Mouse (Mus musculus): ENCODE measurements around the gene Klrg1.

DNA sequence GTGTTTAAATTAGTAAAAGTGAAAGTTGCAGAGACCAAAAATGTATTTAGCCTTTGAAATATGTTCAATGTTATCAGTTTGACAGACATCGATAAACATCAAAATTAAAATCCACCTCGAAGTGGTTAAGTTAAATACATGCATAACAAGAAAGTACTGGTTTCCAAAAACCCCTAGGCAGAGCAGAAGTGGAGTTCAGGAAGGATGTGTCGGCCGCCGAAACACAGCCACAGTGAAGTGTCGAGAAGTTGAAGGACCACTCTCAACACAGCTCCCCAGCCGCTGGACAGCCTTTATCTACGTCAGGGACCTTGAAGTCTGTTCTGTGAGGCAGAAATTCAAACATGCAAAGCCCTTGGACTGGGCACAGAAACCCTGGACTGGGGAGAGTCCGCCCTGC lies 20.8 kb upstream of the Klrg1 start:
- no peak for TF ChIP-seq POLR2A (IDR thresholded peaks at IDR 0.05; ENCODE audit: low read depth, low read length)
- no peak for TF ChIP-seq CTCF (IDR thresholded peaks at IDR 0.05; ENCODE audit: extremely low read depth, insufficient read depth, insufficient read length, insufficient replicate concordance)
